Mouse (Mus musculus): Measurements from ENCODE around the gene Tapt1. TPM values are rescaled to one million over a fixed set of nuclear protein-coding genes. Genes with fewer than 3 reads are reported as not detected.
"Not testable (repeated sequence)": the region's sequence is repeated elsewhere in the genome, so short reads cannot be mapped to it uniquely, and the experiment has no call there.

The Tapt1 gene
- total RNA-seq (2015; ENCODE audit: low replicate concordance) (54.1 and 60.3 TPM in 2 replicates), total RNA-seq (2017; ENCODE audit: low replicate concordance) (67.6 and 88.2 TPM in 2 replicates)

DNA sequence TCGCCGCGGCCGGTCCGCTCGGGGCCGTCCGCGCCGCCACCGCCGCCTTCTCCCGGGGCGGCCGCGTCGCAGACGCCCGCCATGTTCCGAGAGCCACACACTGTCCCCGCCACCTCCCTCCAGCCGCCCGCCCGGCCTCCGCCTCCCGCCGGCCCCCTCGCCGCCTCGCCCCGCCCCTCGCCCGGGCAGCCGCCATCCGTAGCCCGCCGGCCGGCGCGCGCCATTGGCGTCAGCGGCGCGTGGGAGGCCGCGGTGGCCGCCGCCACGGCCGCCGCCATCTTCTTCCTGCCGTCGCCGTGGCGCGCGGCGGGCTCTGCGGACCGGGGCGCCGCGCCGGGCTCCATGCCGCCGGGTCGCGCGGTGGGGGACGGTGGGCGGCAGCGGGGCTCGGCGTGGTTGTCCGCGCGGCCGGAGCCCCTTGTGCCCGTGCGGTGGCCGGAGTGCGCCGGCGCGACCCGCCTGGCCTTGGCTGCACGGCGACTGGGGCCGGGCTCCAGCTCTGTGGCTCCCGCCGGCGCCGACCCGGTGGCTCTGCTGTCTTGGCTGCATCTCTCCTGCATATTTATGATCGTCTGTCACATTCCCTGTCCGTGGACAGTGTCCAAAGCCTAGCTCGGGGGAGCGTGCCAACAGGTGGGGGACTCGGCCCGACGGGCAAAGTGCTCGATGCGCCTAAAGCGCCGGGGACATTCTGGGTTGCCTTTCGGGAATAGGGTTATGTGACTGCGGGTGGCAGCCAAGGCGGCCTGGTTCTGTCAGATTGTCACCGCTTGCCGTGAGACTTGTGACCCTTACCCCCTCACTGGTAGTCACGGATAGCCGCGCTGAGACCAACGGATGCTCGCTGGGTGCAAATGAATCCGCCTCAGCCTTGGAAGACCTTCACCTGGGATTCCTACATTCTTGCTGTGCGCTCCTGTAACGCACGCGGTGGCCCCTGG, at the start of gene Tapt1:
TSS of gene Tapt1 (minus strand) at position 106 of the 941 bp plus-strand sequence.
- peak; percentile 63 for ATAC-seq (replicated peaks; ENCODE audit: low FRiP score, poor library complexity, severe bottlenecking)

DNA sequence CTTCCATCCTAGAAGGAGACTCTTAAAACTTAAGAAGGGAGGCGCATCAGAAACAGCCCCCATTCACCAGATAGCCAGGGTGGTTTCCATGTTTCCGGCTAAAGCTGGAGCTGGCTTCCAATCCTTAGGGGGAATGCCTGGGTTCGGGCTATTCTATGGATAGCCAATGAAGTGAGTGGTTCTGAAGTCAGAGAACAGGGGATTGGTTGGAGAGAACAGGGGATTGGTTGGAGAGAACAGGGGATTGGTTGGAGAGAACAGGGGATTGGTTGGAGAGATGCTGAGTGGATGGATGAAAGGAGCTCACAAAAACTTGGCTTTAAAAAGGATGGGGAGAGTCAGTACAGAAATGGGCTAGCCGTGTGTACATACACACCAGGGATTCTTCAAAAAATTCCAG, 45.1 kb upstream of the Tapt1 start:
- no peak for ATAC-seq (replicated peaks; ENCODE audit: low FRiP score, poor library complexity, severe bottlenecking)

DNA sequence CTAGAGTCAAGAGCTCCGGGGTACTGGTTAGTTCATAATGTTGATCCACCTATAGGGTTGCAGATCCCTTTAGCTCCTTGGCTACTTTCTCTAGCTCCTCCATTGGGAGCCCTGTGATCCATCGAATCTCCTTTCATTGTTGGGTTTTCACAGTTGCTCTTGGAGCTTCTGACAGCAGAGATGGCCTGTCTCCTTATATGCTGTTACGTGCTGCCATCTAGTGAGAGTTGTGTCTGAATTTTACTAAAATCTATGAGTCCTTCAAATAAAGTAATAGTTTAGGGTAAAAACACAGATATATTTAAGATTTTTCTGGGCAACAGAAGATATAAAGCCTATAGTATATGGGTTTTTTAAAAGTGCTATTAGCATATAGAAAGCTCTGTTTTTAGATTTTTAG, 42.1 kb upstream of the Tapt1 start:
- ATAC-seq (replicated peaks; ENCODE audit: low FRiP score, poor library complexity, severe bottlenecking) = not testable (repeated sequence)

DNA sequence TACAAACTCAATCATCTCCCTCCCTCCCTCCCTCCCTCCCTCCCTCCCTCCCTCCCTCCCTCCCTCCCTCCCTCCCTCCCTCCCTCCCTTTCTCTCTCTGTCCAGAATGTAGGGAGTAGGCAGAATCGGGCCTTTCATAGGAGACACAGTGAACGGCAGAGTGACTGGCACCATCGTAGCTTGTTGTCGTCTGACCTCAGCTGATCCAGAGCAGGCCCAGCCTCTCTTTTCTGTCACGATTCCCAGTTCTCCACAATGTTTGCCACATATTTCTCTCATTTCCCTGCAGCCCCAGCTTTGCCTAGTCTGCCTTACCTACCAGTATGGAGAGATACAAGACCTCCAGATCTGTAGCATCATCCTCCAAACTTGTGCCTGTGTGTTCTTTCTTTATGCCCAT, 35.3 kb upstream of the Tapt1 start:
- no peak for ATAC-seq (replicated peaks; ENCODE audit: low FRiP score, poor library complexity, severe bottlenecking)

DNA sequence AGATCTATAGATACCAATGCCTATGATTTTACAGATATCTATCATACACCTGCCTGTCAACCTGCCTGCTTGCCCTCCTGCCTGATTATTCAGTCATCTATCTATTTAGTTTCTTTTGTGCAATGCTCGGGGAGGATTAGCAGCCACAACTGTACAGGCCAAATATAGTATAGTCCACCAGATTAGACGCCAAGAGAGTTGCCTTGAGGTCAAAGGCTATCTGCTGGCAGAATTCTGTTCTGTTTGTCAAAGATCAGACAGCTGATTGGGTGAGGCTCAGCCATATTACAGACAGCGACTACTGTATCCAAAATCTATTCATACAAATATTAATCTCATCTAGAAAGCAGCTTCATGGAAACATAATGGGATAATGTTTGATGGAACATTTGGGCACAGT, 34.7 kb upstream of the Tapt1 start:
- ATAC-seq (replicated peaks; ENCODE audit: low FRiP score, poor library complexity, severe bottlenecking) = no peak

DNA sequence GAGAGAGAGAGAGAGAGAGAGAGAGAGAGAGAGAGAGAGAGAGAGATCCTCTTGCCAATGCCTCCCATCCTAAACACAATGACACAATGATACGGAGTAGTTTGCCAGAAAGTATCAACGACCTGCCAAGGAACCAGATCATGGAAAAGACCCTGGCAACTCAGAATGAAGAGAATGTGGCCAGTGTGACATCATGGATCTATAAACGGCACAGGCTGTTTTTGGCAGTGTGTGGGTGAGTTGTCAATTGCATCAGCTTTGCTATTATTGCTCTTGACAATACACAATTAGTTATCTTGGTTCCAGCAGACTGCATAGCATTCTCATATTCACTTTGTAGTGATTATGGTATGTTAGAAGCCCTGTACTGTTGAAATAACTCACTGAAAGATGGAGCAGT, 33.3 kb upstream of the Tapt1 start:
- no peak for ATAC-seq (replicated peaks; ENCODE audit: low FRiP score, poor library complexity, severe bottlenecking)

DNA sequence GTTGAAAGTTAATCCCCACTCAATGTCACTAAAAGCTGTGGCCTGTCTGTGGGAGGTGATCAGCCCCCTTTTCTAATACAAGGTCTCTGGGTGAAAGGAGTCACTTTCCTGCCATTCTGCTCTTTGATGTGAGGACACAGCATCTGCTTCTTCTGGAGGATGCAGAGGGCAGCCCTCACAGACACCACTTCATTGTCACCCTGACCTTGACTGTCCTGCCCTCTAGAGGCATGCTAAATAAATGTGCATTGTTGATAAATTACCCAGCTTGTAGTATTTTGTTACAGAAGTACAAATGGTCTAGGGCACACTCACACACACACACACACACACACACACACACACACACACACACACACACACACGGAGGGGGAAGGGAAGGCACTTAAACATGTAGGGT, 31.7 kb upstream of the Tapt1 start:
- ATAC-seq (replicated peaks; ENCODE audit: low FRiP score, poor library complexity, severe bottlenecking) = no peak

DNA sequence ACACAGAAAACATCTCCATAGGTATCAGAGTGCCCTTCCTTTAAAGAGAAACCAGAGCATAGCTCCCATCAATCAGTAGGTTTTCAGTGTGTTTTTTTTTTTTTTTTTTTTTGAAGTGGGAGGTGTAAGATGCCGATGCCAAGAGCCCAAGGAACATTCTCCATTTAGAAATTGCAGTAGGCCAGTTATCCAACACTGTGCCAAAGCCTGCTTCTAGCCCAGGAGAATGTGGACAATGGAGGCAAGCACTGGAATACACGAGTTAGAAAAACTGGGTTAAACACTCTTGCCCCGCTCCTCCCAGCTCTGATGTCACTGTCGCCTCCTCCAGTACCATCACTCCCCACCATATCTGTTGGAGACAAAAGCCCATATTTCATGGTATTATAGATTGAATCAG, 31.0 kb upstream of the Tapt1 start:
- ATAC-seq (replicated peaks; ENCODE audit: low FRiP score, poor library complexity, severe bottlenecking) = no peak

DNA sequence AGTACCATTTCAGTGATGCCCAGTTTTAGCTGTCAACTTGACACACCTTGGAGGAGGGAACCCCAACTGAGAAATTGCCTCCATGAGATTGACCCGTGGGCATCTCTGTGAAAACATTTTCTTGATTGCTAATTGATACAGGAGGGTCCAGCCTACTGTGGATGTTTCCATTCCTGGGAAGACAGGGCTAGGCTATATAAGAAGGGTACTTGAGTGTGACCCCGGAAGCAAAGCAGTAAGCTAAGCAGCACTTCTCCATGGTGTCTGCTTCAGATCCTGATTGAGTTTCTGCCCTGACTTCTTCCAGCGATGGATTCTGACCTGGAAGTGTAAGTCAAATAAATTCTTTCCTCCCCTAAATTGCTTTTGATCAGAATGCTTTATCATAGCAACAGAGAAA, 30.1 kb upstream of the Tapt1 start:
- ATAC-seq (replicated peaks; ENCODE audit: low FRiP score, poor library complexity, severe bottlenecking) = no peak

DNA sequence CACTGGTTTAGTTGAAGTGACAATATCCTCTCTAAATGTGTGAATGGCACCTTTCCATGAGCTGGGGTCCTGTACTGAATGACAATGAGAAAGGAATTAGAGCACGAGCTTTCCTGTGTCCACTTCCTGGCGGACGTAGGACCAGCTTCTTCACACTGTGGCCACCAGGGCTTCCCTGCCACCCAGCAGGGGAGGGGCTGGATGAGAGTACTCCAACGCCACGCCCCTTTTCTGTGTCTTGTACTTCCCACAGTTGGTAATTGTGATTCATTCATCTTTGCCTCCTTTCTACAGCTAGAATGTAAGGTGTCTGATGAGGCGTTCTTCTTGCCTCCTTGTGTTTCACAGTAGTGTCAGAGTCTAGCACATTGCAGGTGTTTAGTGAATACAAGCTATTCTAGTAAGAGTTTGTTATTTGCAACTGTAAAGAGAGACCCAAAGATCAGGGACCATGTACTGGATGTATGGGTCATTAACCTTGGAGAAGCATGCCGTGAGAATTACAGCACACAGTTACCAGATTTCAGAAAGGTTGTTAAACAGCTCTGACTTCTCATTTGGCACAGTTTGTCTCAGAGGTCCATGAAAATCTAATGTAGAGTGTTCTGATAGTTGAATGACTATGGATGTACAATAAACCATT, 29.5 kb upstream of the Tapt1 start:
- ATAC-seq (replicated peaks; ENCODE audit: low FRiP score, poor library complexity, severe bottlenecking) = no peak

DNA sequence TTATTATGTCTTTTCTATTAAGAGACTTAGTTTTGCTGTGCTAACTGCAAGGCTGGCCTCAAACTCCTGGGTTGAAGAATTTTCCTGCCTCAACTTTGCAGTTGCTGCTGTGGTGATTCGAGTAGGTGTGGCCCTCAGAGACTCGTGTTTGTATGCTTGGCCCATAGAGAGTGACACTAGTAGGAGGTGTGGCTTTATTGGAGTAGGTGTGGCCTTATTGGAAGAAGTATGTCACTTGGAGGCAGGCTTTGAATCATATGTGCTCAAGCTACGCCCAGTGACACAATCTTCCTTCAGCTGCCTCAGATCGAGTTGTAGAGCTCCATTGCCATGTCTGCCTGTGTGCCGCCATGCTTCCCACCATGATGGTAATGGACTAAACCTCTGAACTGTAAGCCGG, 27.0 kb upstream of the Tapt1 start:
- ATAC-seq (replicated peaks; ENCODE audit: low FRiP score, poor library complexity, severe bottlenecking) = no peak

DNA sequence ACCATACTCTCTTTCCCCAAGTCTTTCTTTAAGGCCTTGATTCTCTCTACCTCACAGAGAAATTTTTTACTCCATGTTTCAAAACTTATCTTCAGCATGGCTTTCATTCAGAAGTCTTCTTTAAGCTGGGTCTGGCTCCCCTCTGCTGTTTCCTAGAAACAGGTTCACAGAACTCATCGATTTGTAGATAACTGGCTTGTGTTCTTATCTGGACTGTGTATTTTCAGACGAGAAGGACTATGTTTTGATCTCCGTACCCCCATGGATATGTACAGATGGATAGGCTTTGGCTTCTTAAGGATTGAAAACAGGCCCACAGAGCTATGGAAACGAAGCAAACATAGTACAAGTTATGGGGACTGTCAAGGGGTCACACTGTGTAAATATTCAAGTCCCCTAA, 26.0 kb upstream of the Tapt1 start:
- ATAC-seq (replicated peaks; ENCODE audit: low FRiP score, poor library complexity, severe bottlenecking) = no peak

DNA sequence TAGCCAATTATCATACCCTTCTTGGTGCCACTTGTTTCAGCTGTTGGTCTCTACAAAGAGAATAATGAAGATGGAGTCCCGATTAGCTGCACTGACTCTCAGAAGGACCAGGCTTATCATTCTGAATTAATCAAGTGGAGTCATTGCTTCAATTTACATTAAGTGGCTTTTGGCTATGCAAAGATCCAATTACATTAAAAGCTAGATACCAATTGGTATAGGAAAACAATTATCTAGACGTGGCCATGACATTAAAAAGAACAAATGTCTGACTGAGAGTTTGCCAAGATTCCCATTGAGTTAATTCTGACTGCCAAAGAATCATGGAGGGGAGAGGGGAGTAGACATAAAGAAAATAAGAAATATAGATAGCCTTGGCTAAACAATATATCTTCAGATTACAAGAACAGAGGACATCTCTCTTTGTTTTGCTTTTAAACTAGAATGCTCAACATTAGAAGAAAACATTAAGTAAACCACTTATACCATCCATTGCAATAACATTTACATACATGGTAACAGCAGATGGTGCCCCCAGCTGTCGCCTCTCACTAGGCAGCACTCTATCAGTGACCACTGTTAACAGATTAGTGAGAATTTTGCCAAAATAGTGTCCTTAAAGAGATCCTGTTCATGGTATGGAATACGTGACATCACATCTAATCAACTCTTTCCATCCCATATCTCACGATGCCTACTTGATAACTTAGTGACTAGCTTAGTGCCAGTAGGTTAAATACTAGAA, 24.0 kb upstream of the Tapt1 start:
- ATAC-seq (replicated peaks; ENCODE audit: low FRiP score, poor library complexity, severe bottlenecking) = no peak

DNA sequence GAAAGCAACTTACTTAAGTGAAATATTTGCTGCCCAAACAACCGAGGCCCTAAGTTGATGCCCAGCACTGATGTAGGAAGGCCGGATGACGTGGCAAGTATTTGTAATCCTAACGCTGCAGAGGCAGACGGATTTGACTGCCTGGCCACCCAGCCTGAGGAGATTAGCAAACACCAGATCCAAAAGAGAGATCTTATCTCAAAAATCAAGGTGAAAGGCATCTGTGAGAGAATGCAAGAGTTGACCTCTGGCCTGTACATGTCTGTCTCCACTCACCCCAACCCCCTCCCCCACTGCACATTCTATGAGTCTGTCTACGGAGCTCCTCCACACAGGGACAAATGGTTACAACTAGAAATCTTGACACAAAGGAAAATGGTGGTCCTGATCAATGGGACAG, 22.9 kb upstream of the Tapt1 start:
- ATAC-seq (replicated peaks; ENCODE audit: low FRiP score, poor library complexity, severe bottlenecking) = no peak

DNA sequence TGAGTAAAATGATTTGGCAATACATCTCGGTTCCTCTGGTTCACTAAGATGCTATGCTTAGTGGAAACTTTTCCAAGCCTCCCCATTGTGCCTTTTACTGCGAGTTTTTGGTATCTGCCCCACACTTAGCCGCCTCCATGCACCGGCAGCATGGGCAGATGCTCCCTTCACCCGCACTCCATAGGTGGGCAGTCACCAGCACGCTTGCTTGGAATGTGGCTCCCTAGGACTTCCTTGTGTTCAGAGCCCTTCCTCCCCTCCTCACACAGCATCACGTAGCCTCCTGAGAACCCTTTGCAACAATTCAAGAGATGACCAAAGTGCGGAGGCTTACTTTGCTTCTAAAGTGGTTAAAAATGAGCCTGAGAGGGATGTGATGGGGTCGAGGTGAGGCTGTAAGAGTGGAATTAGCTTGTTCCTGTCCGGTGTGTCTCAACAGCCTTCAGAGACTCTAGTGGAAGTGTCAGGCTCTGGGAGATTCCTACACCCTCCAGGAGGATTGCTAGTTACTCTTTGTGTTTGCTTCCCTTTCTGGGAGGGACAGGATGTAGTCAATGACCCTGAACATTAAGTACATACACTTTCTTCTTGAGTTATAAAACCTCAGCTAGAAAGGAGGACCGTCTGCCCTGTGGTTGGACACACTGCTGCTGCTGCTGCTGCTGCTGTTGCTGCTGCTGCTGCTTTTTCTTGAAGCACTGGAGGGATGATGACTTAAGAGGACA, 20.2 kb upstream of the Tapt1 start:
- no peak for ATAC-seq (replicated peaks; ENCODE audit: low FRiP score, poor library complexity, severe bottlenecking)

DNA sequence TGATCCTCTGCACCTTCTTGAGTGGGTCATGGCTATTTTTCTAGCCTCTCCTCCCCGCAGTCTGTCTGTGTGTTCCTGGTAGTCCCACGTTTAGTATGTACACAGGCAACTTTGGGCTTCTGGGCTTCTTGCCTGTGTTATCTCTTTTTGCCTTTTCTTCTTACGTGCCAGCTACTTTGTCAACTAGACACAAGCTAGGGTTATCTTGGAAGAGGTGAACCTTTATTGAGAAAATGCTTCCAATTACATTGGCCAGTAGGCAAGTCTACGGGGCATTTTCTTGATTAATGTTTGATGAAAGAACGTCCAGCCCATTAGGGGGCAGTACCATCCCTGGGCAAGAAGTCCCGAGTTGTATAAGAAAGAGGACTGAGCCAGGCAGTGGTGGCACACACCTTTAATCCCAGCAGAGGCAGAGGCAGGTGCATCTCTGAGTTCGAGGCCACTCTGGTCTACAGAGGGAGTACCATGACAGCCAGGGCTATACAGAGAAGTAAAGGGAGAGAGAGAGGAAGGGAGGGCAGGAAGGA, 18.5 kb upstream of the Tapt1 start:
- ATAC-seq (replicated peaks; ENCODE audit: low FRiP score, poor library complexity, severe bottlenecking) = no peak

DNA sequence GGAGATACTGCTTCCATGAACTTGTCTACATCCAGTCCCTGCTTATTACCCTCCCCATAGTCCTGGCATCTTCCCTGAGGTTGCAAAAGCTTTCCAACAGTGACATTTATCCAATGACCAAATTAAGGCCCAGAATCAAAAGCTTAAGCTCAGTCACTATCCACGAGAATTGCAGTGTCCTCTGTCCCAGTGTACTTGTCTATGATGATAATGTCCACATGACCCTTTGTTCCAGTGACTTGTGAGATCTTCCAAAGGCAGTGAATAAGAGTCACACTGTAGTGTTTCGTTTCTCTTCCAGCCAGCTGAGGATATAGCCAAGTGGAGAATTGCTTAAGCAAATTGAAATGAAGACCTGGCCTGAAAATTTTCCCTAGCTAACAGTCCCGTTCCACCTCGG, 16.4 kb upstream of the Tapt1 start:
- ATAC-seq (replicated peaks; ENCODE audit: low FRiP score, poor library complexity, severe bottlenecking) = no peak

DNA sequence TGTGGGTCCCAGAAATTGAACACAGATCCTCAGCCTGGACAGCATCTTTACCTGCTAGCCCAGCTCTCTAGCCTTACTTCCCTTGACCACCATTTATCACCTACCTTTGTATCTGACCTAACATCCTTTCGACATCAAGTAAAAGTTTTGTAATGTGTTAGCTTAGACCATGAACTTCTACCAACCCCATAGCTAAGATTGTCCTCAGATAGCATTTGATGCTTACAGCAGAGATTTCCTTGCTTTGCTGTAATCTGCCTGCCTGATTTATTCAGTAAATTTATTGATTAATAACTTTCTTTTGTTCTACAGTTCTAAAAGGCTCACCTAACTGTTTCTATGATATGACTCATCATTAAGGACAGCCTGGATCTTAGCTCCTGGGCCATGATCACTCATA, 15.3 kb upstream of the Tapt1 start:
- no peak for ATAC-seq (replicated peaks; ENCODE audit: low FRiP score, poor library complexity, severe bottlenecking)

DNA sequence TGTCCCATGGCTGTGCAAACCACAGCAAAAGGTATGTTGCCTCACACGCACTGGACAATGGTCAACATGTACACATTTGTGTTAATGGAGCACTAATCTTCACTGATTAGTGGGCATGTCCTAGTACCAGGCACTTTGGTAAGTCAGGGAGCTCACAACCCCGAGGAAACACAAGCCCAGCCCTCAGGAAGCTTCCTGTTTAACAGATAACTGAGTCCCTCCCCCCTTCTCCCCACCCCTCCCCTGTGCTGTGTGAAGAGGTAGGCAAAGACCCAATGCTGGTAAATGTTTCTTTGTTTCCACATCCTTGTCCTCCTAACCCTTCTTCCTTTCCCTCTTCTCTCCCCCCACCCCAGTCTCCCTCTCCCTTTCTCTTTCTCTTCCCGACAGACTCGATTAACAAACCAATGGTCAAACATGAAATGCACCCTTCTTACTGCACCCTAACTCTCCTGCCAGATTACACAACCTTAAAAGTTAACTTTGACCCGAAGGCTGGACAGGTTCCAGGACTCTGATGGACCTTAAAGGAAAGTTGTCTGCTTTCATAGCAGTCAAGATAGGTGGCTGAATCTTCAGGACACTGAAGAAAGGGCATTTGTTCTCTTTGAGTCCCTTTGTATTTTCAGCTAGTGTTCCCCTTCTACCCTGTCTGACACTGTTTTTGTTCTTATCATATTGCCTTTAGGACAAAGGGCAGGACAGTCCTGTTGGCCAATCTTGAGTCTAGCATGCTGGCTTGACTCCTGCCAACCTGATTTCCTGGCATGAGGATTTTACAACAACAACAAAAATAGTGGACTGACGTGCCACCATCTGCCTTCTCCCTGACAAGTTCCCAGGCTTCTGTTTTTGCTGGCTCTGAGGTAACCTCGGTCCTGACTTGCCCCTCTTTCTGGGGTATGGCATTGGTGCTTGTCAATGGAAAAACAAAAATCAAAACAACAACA, 13.0 kb upstream of the Tapt1 start:
- ATAC-seq (replicated peaks; ENCODE audit: low FRiP score, poor library complexity, severe bottlenecking) = no peak

All from erythroblast, adult 5-6 weeks (primary cell).